Mouse (Mus musculus) testis, adult 2 months (tissue): ENCODE data around the gene Sp100.
"Not testable (repeated sequence)": the region's sequence is repeated elsewhere in the genome, so short reads cannot be mapped to it uniquely, and the experiment has no call there.

Experiments used
- CTCF ChIP-seq: fragments of 200-500 bp; IDR thresholded peaks from 2 replicates; pipeline ENCODE4 v1.5.1; 2012; ENCODE audit warnings: low read depth, mild to moderate bottlenecking, inconsistent platforms, low read length, moderate library complexity; ENCODE audit not compliant: control insufficient read depth, insufficient read depth, insufficient replicate concordance
- POLR2A ChIP-seq: fragments of 200-500 bp; IDR thresholded peaks from 2 replicates; pipeline ENCODE4 v1.6.1; 2012; ENCODE audit warnings: low read depth, mild to moderate bottlenecking, inconsistent platforms, low read length, moderate library complexity; ENCODE audit not compliant: control insufficient read depth

DNA sequence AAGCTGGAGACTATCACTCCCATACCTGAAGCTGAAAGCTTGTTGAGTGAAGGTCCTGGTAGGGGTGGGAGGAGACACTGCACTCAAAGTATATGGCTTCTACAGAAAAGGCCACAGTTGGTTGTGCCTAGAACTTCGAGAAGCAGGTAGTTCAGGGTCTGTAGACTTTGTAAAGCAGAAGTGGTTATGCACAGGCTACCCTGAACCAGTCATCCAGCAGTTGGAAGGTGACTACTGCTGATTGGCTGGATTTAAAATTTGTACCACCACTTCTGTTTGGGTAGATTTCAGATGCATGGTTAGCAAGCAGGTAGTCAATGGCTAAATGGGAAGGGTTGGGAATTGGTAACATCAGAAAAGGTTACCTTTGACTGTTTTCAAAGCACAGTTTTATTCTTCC, 31.1 kb upstream of the Sp100 start:
- TF ChIP-seq CTCF, POLR2A: not testable (repeated sequence)
